Mouse (Mus musculus) brain, embryonic 14.5 days (tissue): ENCODE measurements around the gene Map3k14. TPM values are rescaled to one million over a fixed set of nuclear protein-coding genes. Genes with fewer than 3 reads are reported as not detected.

Source experiments
- DNase-seq: peaks from one replicate; pipeline ENCODE4 v3.0.0-alpha.2; 2011; ENCODE audit warnings: low read depth
- CTCF ChIP-seq: fragments of 200-500 bp; IDR thresholded peaks from 2 replicates; pipeline ENCODE4 v1.5.1; 2012; ENCODE audit warnings: inconsistent platforms, mild to moderate bottlenecking, moderate library complexity, borderline replicate concordance; ENCODE audit not compliant: insufficient read depth, insufficient read length; ENCODE audit errors: extremely low read depth
- POLR2A ChIP-seq: fragments of 200-500 bp; IDR thresholded peaks from 2 replicates; pipeline ENCODE4 v1.6.1; 2012; ENCODE audit warnings: mild to moderate bottlenecking, inconsistent platforms, borderline replicate concordance; ENCODE audit not compliant: poor library complexity, insufficient read depth, insufficient read length, severe bottlenecking; ENCODE audit errors: extremely low read depth
- polyA plus RNA-seq: library from polyadenylated mRNA; depleted of rRNA; stranded (reverse); fragments of >200 nt; gene quantifications from 2 replicates; pipeline ENCODE4 v1.2.3, GENCODE M21; 2012

Map3k14 gene
- polyA plus RNA-seq, 1 experiment = 6.3 TPM

DNA sequence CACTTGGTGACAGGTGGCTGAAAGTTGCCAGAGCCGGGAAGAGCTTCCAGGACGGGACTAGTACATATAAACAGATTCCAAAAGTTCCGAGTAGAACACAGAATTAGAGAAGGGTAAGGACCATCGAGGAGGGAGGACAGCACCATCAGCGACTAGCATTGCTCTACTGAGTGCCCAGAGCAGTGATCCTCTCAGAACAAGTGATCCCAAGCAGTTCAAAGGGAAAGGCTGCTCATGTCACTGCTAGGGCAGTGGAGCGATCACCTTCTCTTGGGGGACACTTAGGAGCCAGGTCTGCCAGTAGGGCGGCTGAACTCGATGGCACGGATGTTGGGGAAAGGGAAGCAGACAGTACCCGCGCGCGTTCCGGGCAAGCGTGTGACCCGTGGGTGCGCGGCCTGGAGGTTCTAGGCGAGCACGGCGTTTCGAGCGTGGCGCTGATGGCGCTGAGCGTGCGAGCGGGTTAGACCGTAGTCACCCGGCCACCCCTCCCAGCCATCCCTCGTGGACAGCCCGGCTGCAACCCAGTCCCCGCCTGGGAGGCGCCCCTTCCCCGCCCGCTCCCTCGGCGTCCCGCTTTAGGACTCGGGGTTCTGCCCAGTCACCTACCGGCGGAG is 435 bp downstream of the Map3k14 start:
- TF ChIP-seq POLR2A = no peak
- TF ChIP-seq CTCF = no peak

GRCm38 (mm10) chr11:103265856-103266255 is 1.4 kb downstream of the Map3k14 start:
- no peak for DNase-seq
- no peak for TF ChIP-seq CTCF
- TF ChIP-seq POLR2A = no peak

More for the DNA sequence above, 435 bp downstream of the Map3k14 start:
- DNase-seq = no peak

GRCm38 (mm10) chr11:103265211-103265610 is 2.1 kb downstream of the Map3k14 start:
- no peak for DNase-seq
- no peak for TF ChIP-seq POLR2A
- no peak for TF ChIP-seq CTCF

- no peak for TF ChIP-seq POLR2A
- peak; percentile 68 for DNase-seq
These were observed 2.8 kb downstream of the Map3k14 start for GRCm38 (mm10) chr11:103264427-103265005.

DNA sequence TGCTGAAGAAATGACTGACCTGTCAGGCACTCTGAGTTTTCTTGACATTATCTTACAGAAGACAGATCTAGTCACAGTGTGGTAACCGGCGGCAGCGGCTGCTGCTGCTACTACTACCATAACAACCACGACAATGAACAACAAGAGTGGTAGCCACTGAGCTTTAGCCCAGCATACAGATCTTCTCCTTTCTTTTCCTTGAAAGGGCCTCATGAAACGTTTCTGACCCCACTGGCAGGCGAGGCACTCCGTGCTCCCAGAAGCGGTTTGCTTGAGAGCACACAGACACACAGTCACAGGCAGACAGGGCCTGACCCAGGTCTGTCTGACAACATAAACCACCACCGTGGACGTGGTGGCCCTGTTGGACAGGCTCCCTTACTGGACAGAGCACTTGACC is 3.7 kb downstream of the Map3k14 start:
- peak; percentile 50 for DNase-seq

DNA sequence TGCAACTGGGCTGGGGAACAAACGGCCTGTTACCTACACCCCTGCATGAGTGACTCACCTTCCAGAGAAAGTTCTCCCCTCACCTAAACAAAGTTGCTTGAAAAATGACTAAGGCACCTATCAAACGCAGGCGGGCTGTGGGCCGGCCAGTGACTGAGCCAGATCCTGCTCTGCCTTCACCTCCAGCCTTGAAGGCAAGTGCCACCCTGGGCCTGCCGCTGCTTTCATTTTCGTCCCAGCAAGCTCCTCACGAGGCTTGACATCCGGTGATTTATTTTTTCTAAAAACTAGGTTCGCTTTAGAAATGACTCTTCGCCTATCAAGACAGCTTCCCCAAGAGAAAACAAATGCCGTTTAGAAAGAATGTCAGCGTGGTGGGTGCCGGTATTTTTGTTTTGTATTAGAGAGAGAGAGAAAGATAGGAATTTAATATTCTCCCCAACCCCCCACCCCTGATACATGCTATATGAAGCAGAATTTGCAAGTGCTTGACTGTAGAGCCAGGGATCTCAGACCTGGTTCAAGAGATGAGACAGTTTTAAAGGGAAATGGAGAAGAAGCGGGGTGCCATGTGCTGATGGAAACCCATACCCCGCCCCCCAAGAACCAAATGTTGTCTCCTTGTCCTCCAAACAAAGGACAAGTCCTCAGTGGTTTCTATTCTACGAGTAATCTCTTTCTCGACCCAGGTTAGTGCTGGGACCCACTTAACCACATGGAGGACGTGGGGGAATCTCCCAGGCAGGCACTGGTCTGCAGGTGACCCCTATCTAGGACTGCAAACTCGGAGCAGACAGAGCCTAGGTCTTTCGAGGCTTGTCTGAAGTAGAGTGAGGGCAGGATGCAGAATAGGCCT is 4.6 kb downstream of the Map3k14 start:
- no peak for DNase-seq
- TF ChIP-seq CTCF (no peak), POLR2A (no peak)

More for the DNA sequence above, 3.7 kb downstream of the Map3k14 start:
- no peak for TF ChIP-seq CTCF
- no peak for TF ChIP-seq POLR2A

- TF ChIP-seq CTCF (no peak), POLR2A (no peak)
- DNase-seq = no peak
These were observed 5.4 kb downstream of the Map3k14 start for GRCm38 (mm10) chr11:103261671-103262411.

GRCm38 (mm10) chr11:103260515-103261192 is 6.6 kb downstream of the Map3k14 start:
- DNase-seq = no peak
- no peak for TF ChIP-seq POLR2A

- TF ChIP-seq CTCF (no peak), POLR2A (no peak)
- DNase-seq = no peak
These were observed 7.2 kb downstream of the Map3k14 start for GRCm38 (mm10) chr11:103260034-103260433.

- DNase-seq = no peak
- TF ChIP-seq POLR2A = no peak
- TF ChIP-seq CTCF = no peak
These were observed 9.3 kb downstream of the Map3k14 start for GRCm38 (mm10) chr11:103257938-103258481.

DNA sequence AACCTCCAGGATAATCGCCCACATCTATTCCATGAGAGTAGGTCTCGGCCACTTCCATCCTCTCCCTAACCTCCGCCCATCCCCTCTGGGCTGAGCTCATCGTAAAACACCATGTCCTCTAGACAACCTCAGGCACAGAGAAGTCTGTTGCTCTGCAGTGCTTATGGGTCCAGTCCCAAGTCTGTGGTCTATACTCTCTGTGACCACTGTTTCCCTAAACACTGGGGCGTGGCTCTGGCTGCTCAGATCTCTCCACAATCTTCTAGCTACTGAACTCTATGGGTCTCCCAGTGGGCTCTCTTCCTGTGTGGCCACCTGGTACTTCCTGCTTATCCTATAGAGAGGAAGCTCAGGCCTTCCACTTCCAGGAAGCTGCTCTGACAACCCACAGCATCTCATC is 13.7 kb downstream of the Map3k14 start:
- no peak for DNase-seq
- TF ChIP-seq CTCF = no peak
- no peak for TF ChIP-seq POLR2A

DNA sequence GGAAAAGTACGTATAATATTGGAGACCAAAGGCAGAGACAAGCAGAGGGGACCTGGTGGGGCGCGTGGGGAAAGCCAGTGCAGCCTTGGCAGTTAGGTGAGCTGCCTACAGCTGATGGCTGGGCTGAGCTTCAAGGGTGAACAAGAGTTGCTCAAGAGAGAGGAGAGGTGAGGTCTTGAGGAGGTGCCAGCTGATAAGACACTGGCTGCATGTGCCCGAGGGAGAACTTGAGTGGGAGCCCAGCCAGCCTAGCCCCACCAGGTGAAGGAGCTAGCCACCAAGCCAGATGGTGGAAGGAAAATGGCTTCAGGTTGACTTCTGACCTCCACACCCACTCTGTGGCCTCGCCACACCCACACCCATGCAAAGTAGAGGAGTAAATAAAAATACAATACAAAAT is 14.9 kb downstream of the Map3k14 start:
- no peak for DNase-seq
- no peak for TF ChIP-seq POLR2A
